Mouse (Mus musculus): ENCODE data around the gene Gdf9. TPM values are rescaled to one million over a fixed set of nuclear protein-coding genes. Genes with fewer than 3 reads are reported as not detected.
A peak's percentile ranks its signal among the peaks of the same experiment; 100 is the strongest.

The Gdf9 gene
- polyA plus RNA-seq, 1 experiment: 0.85 TPM

GRCm38 (mm10) chr11:53447996-53448395, 17.2 kb downstream of the Gdf9 start:
- no peak overlapping the region for H3K4me3 ChIP-seq (replicated peaks; ENCODE audit: control insufficient read depth, low read depth, low read length)
- H3K4me1 ChIP-seq (ENCODE audit: control insufficient read depth, insufficient read depth, low read length): no peaks in the 10 kb centered on the region; the same call in 1 of the 2 replicates
- H3K27ac ChIP-seq (ENCODE audit: control insufficient read depth, insufficient read depth, low read depth, low read length, poor library complexity): no peak overlapping the region
- WGBS: 86% methylated on average over 8 of the region's 8 CpGs
- no peak for TF ChIP-seq POLR2A (IDR thresholded peaks at IDR 0.05; ENCODE audit: borderline replicate concordance, control insufficient read depth, low read depth, low read length)
- TF ChIP-seq CTCF (IDR thresholded peaks at IDR 0.05; ENCODE audit: control insufficient read depth, insufficient read depth, low read length): no peak

GRCm38 (mm10) chr11:53448529-53448928, 17.7 kb downstream of the Gdf9 start:
- no peak for TF ChIP-seq CTCF (IDR thresholded peaks at IDR 0.05; ENCODE audit: control insufficient read depth, insufficient read depth, low read length)
- Histone ChIP-seq H3K4me3 (replicated peaks; ENCODE audit: control insufficient read depth, low read depth, low read length) (no peak overlapping the region), H3K4me1 (ENCODE audit: control insufficient read depth, insufficient read depth, low read length) (no peaks in the 10 kb centered on the region; the same call in 1 of the 2 replicates), H3K27ac (ENCODE audit: control insufficient read depth, insufficient read depth, low read depth, low read length, poor library complexity) (no peak overlapping the region)
- 85% methylated on average over 1 of the region's 1 CpGs for WGBS

DNA sequence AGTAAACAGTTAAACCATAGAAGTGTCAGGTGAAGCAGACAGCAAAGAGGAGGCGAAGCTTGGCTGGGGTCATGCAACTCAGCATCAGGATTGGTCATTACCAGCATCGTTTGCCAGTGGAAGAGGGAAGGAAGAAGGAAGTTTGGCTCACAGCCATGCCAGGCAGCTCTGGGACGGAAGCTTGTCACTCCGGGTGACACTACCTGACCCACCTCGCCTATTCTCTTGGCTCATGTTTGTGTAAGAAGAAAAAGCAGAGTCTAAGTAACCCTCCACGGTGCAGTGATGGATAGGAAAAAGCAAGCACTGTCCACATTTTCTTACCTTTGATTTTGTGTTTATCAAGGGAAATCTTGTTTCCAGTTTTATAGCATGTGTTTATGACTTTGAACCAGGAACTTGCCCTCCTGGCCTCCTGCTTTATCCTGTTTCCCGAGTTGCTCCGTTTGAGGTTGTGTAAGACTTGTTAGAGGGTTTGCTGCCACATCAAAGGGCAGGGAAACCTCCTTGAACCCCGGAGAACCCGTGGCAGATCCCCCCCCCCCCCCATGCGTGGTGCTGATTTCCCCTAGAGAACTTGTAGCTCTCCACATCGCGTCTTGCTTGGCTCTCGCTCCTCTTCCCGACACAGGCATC, 19.4 kb downstream of the Gdf9 start:
- TF ChIP-seq CTCF (IDR thresholded peaks at IDR 0.05; ENCODE audit: control insufficient read depth, insufficient read depth, low read length): no peak
- TF ChIP-seq POLR2A (IDR thresholded peaks at IDR 0.05; ENCODE audit: borderline replicate concordance, control insufficient read depth, low read depth, low read length): no peak
- Histone ChIP-seq H3K4me1 (ENCODE audit: control insufficient read depth, insufficient read depth, low read length) (no peaks in the 10 kb centered on the region), H3K4me3 (replicated peaks; ENCODE audit: control insufficient read depth, low read depth, low read length) (no peak overlapping the region), H3K27ac (ENCODE audit: control insufficient read depth, insufficient read depth, low read depth, low read length, poor library complexity) (no peak overlapping the region)
- 7% methylated on average over 15 of the region's 15 CpGs for WGBS

DNA sequence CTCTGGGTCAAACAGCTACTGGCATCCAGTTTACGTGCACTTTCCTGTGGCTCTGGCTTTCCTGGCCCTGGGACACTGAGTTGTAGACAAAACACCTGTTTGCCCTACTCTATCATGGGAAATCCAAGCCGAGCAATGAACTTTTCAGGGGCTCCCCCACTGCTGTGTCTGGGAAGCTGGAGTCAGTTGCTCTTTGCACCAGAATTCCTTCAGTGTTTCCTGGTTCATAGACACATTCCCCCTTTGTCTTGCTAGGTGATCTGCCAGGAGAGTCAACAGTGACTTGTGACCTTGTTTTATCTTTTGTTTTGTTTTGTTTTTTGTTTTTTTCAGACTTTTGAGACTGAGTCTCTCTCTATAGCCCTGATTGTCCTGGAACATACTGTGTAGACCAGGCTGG, 20.5 kb downstream of the Gdf9 start:
- 68% methylated on average over 2 of the region's 2 CpGs for WGBS
- Histone ChIP-seq H3K27ac (ENCODE audit: control insufficient read depth, insufficient read depth, low read depth, low read length, poor library complexity) (no peak overlapping the region), H3K4me1 (ENCODE audit: control insufficient read depth, insufficient read depth, low read length) (no peaks in the 10 kb centered on the region), H3K4me3 (replicated peaks; ENCODE audit: control insufficient read depth, low read depth, low read length) (no peak overlapping the region)
- TF ChIP-seq CTCF (IDR thresholded peaks at IDR 0.05; ENCODE audit: control insufficient read depth, insufficient read depth, low read length) (no peak), POLR2A (IDR thresholded peaks at IDR 0.05; ENCODE audit: borderline replicate concordance, control insufficient read depth, low read depth, low read length) (no peak)

DNA sequence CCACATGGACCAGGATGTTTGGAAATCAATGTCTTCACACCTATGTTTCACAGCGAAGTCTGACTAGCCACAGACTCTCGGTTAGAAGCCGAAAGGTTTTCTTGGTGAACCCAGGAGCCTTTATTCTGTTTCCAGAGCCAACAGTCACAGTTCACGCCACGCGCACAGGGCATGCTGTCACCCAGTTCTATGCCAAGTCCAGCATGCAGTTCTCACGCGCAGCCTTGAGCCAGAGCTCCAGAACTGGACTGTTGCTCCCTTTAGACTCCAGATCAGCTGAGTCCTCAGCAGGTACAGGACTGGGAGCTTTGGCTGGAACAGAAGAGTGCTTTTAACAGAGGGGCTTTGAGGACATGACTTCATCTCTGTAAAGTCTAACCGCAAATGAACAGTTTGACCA, 21.6 kb downstream of the Gdf9 start:
- 90% methylated on average over 9 of the region's 9 CpGs for WGBS
- Histone ChIP-seq H3K27ac (ENCODE audit: control insufficient read depth, insufficient read depth, low read depth, low read length, poor library complexity) (no peak overlapping the region), H3K4me1 (ENCODE audit: control insufficient read depth, insufficient read depth, low read length) (no peaks in the 10 kb centered on the region), H3K4me3 (replicated peaks; ENCODE audit: control insufficient read depth, low read depth, low read length) (no peak overlapping the region)
- no peak for TF ChIP-seq POLR2A (IDR thresholded peaks at IDR 0.05; ENCODE audit: borderline replicate concordance, control insufficient read depth, low read depth, low read length)
- no peak for TF ChIP-seq CTCF (IDR thresholded peaks at IDR 0.05; ENCODE audit: control insufficient read depth, insufficient read depth, low read length)

DNA sequence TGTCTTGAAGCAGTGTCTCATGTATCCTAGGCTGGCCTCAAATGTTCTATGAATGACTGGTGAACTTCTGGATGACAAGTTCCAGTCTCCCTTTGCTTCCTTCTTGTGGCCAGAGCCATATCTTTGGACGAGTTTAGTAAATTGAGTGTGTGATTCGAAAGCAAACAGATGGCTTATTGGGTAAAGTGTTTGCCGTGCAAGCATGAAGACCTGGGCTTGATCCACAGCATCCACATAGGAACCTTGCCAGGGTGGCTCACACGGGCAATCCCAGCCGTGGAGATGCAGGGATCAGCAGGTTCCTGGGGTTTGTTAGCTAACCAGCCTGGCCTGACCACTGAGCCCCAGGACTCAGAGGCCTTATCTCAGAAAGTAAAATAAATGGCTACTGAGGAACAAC, 22.2 kb downstream of the Gdf9 start:
- Histone ChIP-seq H3K4me1 (ENCODE audit: control insufficient read depth, insufficient read depth, low read length) (no peaks in the 10 kb centered on the region), H3K27ac (ENCODE audit: control insufficient read depth, insufficient read depth, low read depth, low read length, poor library complexity) (no peak overlapping the region), H3K4me3 (replicated peaks; ENCODE audit: control insufficient read depth, low read depth, low read length) (no peak overlapping the region)
- 72% methylated on average over 5 of the region's 5 CpGs for WGBS
- TF ChIP-seq POLR2A (IDR thresholded peaks at IDR 0.05; ENCODE audit: borderline replicate concordance, control insufficient read depth, low read depth, low read length) (no peak), CTCF (IDR thresholded peaks at IDR 0.05; ENCODE audit: control insufficient read depth, insufficient read depth, low read length) (no peak)

- Histone ChIP-seq H3K27ac (ENCODE audit: control insufficient read depth, insufficient read depth, low read depth, low read length, poor library complexity) (no peak within 1 kb of the TSS), H3K4me1 (ENCODE audit: control insufficient read depth, insufficient read depth, low read length) (no peaks in the 10 kb centered on the region), H3K4me3 (replicated peaks; ENCODE audit: control insufficient read depth, low read depth, low read length) (peak within 1 kb of the TSS; percentile 44)
- WGBS: 6% methylated on average over 42 of the region's 42 CpGs
- TF ChIP-seq POLR2A (IDR thresholded peaks at IDR 0.05; ENCODE audit: borderline replicate concordance, control insufficient read depth, low read depth, low read length): no peak
- TF ChIP-seq CTCF (IDR thresholded peaks at IDR 0.05; ENCODE audit: control insufficient read depth, insufficient read depth, low read length): no peak
These were observed 25.9 kb downstream of the Gdf9 start, which contains the start of the genes Gm10447 and Shroom1 for GRCm38 (mm10) chr11:53456474-53457371. Gm10447 (minus strand) TSS chr11:53457110. Shroom1 (plus strand) TSS chr11:53457205.

- H3K27ac ChIP-seq (ENCODE audit: control insufficient read depth, insufficient read depth, low read depth, low read length, poor library complexity): no peak overlapping the region
- 23% methylated on average over 29 of the region's 29 CpGs for WGBS
- TF ChIP-seq CTCF (IDR thresholded peaks at IDR 0.05; ENCODE audit: control insufficient read depth, insufficient read depth, low read length) (no peak), POLR2A (IDR thresholded peaks at IDR 0.05; ENCODE audit: borderline replicate concordance, control insufficient read depth, low read depth, low read length) (no peak)
- no peaks in the 10 kb centered on the region for H3K4me1 ChIP-seq (ENCODE audit: control insufficient read depth, insufficient read depth, low read length)
- H3K4me3 ChIP-seq (replicated peaks; ENCODE audit: control insufficient read depth, low read depth, low read length): peak overlapping the region; percentile 44
These were observed 26.6 kb downstream of the Gdf9 start for GRCm38 (mm10) chr11:53457372-53457954.
